Mouse (Mus musculus) myocyte (in vitro differentiated cells): ENCODE results near the gene St3gal5. TPM values are rescaled to one million over a fixed set of nuclear protein-coding genes. Genes with fewer than 3 reads are reported as not detected.

Experiments used
- H3K27me3 ChIP-seq: one replicate; pipeline ENCODE4 v1.6.1; 2011; ENCODE audit not compliant: control insufficient read depth, insufficient read depth, insufficient read length
- H3K36me3 ChIP-seq: one replicate; pipeline ENCODE4 v1.6.1; 2011; ENCODE audit not compliant: control insufficient read depth, insufficient read depth
- H3K4me2 ChIP-seq: one replicate; pipeline ENCODE4 v1.6.1; 2011; ENCODE audit warnings: low read depth, control low read depth
- H3K4me3 ChIP-seq: one replicate; pipeline ENCODE4 v1.5.1; 2011; ENCODE audit warnings: mild to moderate bottlenecking, control low read depth, moderate library complexity
- H3K79me2 ChIP-seq: one replicate; pipeline ENCODE4 v1.6.1; 2011; ENCODE audit not compliant: control insufficient read depth, insufficient read depth
- H3ac ChIP-seq: one replicate; pipeline ENCODE4 v1.6.1; 2011; ENCODE audit not compliant: control insufficient read depth, insufficient read length
- CEBPB ChIP-seq: IDR thresholded peaks from 2 replicates; pipeline ENCODE4 v1.6.1; 2011; ENCODE audit warnings: mild to moderate bottlenecking, moderate library complexity; ENCODE audit not compliant: poor library complexity, insufficient read depth, severe bottlenecking
- E2F4 ChIP-seq: IDR thresholded peaks from one replicate; pipeline ENCODE4 v1.6.1; 2011; ENCODE audit warnings: mild to moderate bottlenecking, control low read depth, moderate library complexity; ENCODE audit not compliant: insufficient read depth
- MAX ChIP-seq: IDR thresholded peaks from one replicate; pipeline ENCODE4 v1.6.1; 2011; ENCODE audit warnings: low read depth, mild to moderate bottlenecking, control low read depth
- MYOD1 ChIP-seq, 3 experiments: IDR thresholded peaks; one replicate each; pipeline ENCODE4 v1.6.1; 2011; ENCODE audit warnings: control low read depth in 2 of 3, low read depth in 2 of 3, mild to moderate bottlenecking in 2 of 3, moderate library complexity in 1 of 3; ENCODE audit not compliant: insufficient read length in 2 of 3, control insufficient read depth in 1 of 3
- MYOG ChIP-seq, 3 experiments: IDR thresholded peaks; one replicate each; pipeline ENCODE4 v1.6.1; 2011; ENCODE audit warnings: control low read depth in 2 of 3, low read depth in 2 of 3, mild to moderate bottlenecking in 2 of 3; ENCODE audit not compliant: insufficient read length in 2 of 3, control insufficient read depth in 1 of 3, insufficient read depth in 1 of 3
- POLR2A ChIP-seq: IDR thresholded peaks from one replicate; pipeline ENCODE4 v1.6.1; 2011; ENCODE audit warnings: low read depth, mild to moderate bottlenecking, control low read depth, moderate library complexity; ENCODE audit not compliant: insufficient read length
- POLR2AphosphoS2 ChIP-seq: IDR thresholded peaks from one replicate; pipeline ENCODE4 v1.6.1; 2011; ENCODE audit warnings: low read depth, control low read depth; ENCODE audit not compliant: insufficient read length
- REST ChIP-seq: IDR thresholded peaks from one replicate; pipeline ENCODE4 v1.6.1; 2011; ENCODE audit warnings: mild to moderate bottlenecking, control low read depth, moderate library complexity; ENCODE audit not compliant: insufficient read depth, insufficient read length
- SRF ChIP-seq: IDR thresholded peaks from one replicate; pipeline ENCODE4 v1.6.1; 2011; ENCODE audit warnings: low read depth; ENCODE audit not compliant: control insufficient read depth, insufficient read length
- TCF12 ChIP-seq: IDR thresholded peaks from one replicate; pipeline ENCODE4 v1.6.1; 2011; ENCODE audit warnings: mild to moderate bottlenecking, control low read depth; ENCODE audit not compliant: poor library complexity, insufficient read depth, severe bottlenecking
- TCF3 ChIP-seq: IDR thresholded peaks from one replicate; pipeline ENCODE4 v1.6.1; 2011; ENCODE audit warnings: low read depth, control low read depth; ENCODE audit not compliant: insufficient read length
- USF1 ChIP-seq: IDR thresholded peaks from one replicate; pipeline ENCODE4 v1.6.1; 2011; ENCODE audit warnings: low read depth, mild to moderate bottlenecking, control low read depth, moderate library complexity
- polyA plus RNA-seq: library from polyadenylated mRNA; unstranded; fragments of >200 nt; fragmentation: generic; extraction: Trizol; gene quantifications from one replicate; pipeline ENCODE4 v1.2.1, GENCODE M21; 2012; ENCODE audit warnings: missing spikeins

The St3gal5 gene
- polyA plus RNA-seq, 1 experiment, result 94.5 TPM

DNA sequence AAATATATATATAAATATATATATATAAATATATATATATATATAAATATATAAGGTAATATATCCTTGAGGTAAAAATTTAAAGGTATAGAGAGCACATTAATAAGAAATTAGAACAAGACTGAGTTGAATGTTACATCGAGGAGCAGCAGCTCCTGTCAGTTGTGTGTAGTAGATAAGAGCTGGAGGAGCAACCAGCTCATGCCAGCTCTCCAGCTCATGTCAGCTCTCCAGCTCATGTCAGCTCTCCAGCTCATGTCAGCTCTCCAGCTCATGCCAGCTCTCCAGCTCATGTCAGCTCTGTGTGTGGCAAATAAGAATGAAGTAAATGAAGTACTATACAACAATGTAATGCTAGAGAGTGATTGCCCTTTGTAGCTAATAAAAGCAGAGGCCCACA is 76.0 kb downstream of the St3gal5 start:
- no peak for TF ChIP-seq REST
- no peak for TF ChIP-seq POLR2A
- TF ChIP-seq MYOG (IDR thresholded peaks at IDR 0.05; ENCODE audit: control insufficient read depth in 1 of 3, insufficient read depth in 1 of 3, insufficient read length in 2 of 3, low read depth in 2 of 3), result no peak
- TF ChIP-seq USF1, result no peak
- no peak for TF ChIP-seq MAX
- TF ChIP-seq SRF, result no peak
- no peak for TF ChIP-seq TCF3
- no peak for TF ChIP-seq MYOD1 (IDR thresholded peaks at IDR 0.05; ENCODE audit: control insufficient read depth in 1 of 3, insufficient read length in 2 of 3, low read depth in 2 of 3)
- no peak for TF ChIP-seq E2F4
- no peak for TF ChIP-seq TCF12
- TF ChIP-seq CEBPB, result no peak
- TF ChIP-seq POLR2AphosphoS2, result no peak
- Histone ChIP-seq H3K79me2 (no peaks in the 10 kb centered on the region), H3K27me3 (no peaks in the 10 kb centered on the region), H3K4me2 (no peak overlapping the region), H3K36me3 (no peaks in the 10 kb centered on the region), H3K4me3 (no peak overlapping the region), H3ac (no peak overlapping the region)

DNA sequence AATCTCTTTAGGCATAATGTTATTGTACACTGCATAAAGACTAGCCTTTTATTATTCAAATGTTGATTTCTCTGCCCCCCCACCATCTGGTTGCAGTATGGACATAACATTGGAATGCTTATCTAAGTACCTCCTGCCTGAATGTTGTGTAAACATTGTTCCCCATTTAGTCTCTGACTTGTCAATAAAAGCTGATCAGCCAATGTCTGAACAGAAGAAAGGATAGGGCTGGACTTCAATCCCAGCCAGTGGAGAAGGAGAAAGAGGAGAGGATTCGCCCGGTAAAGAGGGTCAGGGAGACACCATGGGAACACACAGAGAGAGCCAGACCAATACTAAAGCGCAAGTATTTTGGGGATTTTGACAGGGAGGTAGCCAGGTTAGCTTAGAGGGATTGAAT is 78.0 kb downstream of the St3gal5 start:
- no peak for TF ChIP-seq MAX
- TF ChIP-seq USF1, result no peak
- TF ChIP-seq TCF12, result no peak
- TF ChIP-seq TCF3, result no peak
- no peak for TF ChIP-seq POLR2AphosphoS2
- Histone ChIP-seq H3K79me2 (no peaks in the 10 kb centered on the region), H3K4me3 (no peak overlapping the region), H3ac (no peak overlapping the region), H3K4me2 (no peak overlapping the region), H3K36me3 (no peaks in the 10 kb centered on the region), H3K27me3 (no peaks in the 10 kb centered on the region)

DNA sequence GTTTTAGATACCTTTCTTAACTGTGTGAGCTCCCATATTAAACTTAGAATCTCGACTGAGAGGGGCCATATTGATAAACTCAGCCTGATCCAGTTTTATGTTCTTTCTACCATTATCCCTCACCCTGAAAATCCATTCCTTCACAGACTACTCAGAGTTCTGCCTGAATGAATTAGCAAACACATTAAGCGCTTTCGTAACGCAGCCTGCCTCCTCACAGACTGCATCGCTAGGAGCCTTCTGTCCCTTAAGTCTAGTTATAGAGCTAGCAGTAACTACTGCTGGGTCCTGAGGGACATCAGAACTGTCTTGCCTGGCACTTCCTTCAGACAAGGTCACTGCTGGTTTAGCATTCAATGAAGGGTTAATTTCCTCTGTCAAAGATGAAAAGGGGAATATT is 78.6 kb downstream of the St3gal5 start:
- no peaks in the 10 kb centered on the region for H3K27me3 ChIP-seq
- TF ChIP-seq USF1, result no peak
- no peak for TF ChIP-seq MYOG (IDR thresholded peaks at IDR 0.05; ENCODE audit: control insufficient read depth in 1 of 3, insufficient read depth in 1 of 3, insufficient read length in 2 of 3, low read depth in 2 of 3)
- no peak for TF ChIP-seq POLR2A
- no peak for TF ChIP-seq CEBPB
- no peak for TF ChIP-seq REST
- no peak for TF ChIP-seq E2F4
- TF ChIP-seq MAX, result no peak
- no peak for TF ChIP-seq TCF12
- TF ChIP-seq SRF, result no peak
- no peak for TF ChIP-seq MYOD1 (IDR thresholded peaks at IDR 0.05; ENCODE audit: control insufficient read depth in 1 of 3, insufficient read length in 2 of 3, low read depth in 2 of 3)
- TF ChIP-seq TCF3, result no peak
- TF ChIP-seq POLR2AphosphoS2, result no peak
- no peak overlapping the region for H3ac ChIP-seq

DNA sequence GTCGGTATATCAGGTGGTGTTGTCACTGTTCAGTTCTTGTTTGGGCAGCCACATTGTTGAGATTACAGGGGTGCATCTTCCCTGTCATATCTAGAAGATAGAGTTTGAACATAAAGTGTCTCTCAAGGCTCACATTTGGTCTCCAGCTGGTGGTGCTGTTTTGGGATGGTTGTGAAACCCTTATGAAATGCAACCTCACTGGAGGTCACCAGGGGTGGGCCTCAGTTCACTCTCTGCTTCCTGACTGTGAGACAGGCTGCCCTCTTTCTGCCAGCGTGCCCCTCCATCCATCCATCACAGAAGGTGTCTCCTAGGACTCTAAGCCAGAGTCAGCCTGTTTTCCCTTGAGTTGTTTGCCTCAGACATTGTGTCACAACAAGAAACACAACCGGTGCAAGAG is 80.0 kb downstream of the St3gal5 start:
- Histone ChIP-seq H3K79me2 (no peaks in the 10 kb centered on the region), H3K4me3 (no peak overlapping the region), H3ac (no peak overlapping the region), H3K36me3 (no peaks in the 10 kb centered on the region), H3K27me3 (no peaks in the 10 kb centered on the region), H3K4me2 (no peak overlapping the region)
- no peak for TF ChIP-seq CEBPB
- TF ChIP-seq TCF12, result no peak
- TF ChIP-seq SRF, result no peak
- TF ChIP-seq E2F4, result no peak
- TF ChIP-seq MYOG (IDR thresholded peaks at IDR 0.05; ENCODE audit: control insufficient read depth in 1 of 3, insufficient read depth in 1 of 3, insufficient read length in 2 of 3, low read depth in 2 of 3), result no peak
- no peak for TF ChIP-seq POLR2A
- TF ChIP-seq POLR2AphosphoS2, result no peak
- TF ChIP-seq USF1, result no peak
- no peak for TF ChIP-seq REST
- TF ChIP-seq TCF3, result no peak
- no peak for TF ChIP-seq MYOD1 (IDR thresholded peaks at IDR 0.05; ENCODE audit: control insufficient read depth in 1 of 3, insufficient read length in 2 of 3, low read depth in 2 of 3)
- TF ChIP-seq MAX, result no peak

More for the DNA sequence above, 78.6 kb downstream of the St3gal5 start:
- Histone ChIP-seq H3K4me2 (no peak overlapping the region), H3K4me3 (no peak overlapping the region), H3K36me3 (no peaks in the 10 kb centered on the region), H3K79me2 (no peaks in the 10 kb centered on the region)

DNA sequence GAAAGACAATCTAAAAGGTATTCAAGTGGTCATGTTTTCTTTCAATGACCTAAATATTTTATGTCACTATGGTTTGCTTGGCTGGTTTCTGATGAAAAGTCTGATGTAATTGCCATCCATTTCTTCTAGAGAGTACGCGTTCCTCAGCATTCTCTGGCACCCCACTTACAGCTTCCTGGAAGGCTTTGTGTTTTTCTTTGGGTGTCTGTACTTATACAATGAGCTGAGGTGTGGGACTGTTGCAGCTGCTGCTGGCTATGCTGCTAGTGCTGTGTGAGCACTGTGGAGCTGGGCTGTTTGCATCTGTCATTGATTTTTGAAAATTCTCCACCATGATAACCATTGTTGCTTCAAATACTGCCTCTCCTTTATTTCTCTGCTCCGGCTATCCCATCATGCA is 81.6 kb downstream of the St3gal5 start:
- Histone ChIP-seq H3K36me3 (no peaks in the 10 kb centered on the region), H3ac (no peak overlapping the region), H3K27me3 (no peaks in the 10 kb centered on the region), H3K4me2 (no peak overlapping the region), H3K4me3 (no peak overlapping the region), H3K79me2 (no peaks in the 10 kb centered on the region)
- TF ChIP-seq USF1 (no peak), POLR2AphosphoS2 (no peak), CEBPB (no peak), MYOD1 (IDR thresholded peaks at IDR 0.05; ENCODE audit: control insufficient read depth in 1 of 3, insufficient read length in 2 of 3, low read depth in 2 of 3) (no peak), REST (no peak), MAX (no peak), TCF12 (no peak), TCF3 (no peak), MYOG (IDR thresholded peaks at IDR 0.05; ENCODE audit: control insufficient read depth in 1 of 3, insufficient read depth in 1 of 3, insufficient read length in 2 of 3, low read depth in 2 of 3) (no peak), SRF (no peak), POLR2A (no peak), E2F4 (no peak)
